Mouse (Mus musculus) cerebellum, postnatal 14 days (tissue): ENCODE measurements at regions not wholly inside any gene's neighbourhood (a gene's known extent, or its start where the extent isn't known, plus 50 kb on each side); places are given as distances from the start of the nearest gene placed in this dataset.
"Not testable (repeated sequence)": the region's sequence is repeated elsewhere in the genome, so short reads cannot be mapped to it uniquely, and the experiment has no call there.

Experiments
- DNase-seq, 2 experiments: peaks; one replicate each; pipeline ENCODE4 v3.0.0; 2021; ENCODE audit warnings: mixed read lengths in 2 of 2

DNA sequence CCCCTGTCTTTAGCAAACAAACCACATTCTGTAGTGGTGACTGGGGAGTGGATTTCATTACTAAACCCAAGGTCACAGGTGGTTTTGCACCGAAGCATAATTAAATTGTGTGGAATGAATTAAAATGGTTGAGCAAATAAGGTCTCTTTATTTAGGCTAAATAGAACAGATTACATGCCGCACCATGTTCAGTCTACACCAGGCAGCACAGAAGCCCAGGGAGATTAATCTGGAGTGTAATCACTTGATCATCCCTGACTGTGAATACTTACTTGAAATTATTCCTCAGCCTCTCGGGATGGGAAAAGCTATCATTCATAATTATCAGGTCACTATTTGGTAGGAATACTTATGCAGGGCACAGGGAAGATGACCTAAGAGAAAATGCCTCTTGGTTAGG lies 1293.3 kb upstream of the Sel1l start:
- no peak for DNase-seq

DNA sequence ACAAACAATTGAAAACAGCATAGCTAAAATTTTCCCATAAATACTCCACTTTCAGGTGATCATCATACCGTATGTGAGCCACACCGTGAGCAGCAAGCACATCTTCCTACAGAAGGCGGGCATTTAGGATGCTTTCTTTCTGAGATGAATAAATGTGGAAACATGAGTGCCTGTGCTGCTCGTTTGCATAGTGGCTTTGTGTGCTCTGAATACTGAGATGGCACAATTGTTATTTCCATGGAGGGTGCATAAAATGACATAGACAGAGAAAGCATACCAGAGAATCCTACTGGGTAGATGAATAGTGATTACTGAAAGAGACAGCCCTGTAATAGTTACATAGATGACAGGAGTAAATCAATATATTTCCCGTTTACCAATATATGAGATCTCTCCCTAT lies 1287.4 kb upstream of the Sel1l start:
- no peak for DNase-seq

DNA sequence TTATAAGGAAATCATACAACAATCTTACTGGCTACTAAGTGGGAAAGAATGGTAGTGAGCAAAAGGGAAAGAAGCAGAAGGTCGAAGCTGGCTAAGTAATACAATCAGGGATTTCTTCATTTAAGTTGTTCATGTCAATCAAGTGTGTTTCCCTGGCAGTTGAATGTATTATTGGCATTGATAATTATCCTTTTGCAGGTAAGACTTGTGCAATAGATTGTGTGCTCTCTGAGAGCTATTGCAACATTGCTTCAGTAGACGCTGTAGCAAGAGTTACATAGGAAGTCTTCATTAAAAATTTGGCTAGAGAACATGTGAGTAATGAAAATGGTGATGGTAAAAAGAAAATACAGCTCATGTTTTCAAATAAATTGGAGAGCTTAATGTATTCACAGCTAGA lies 1273.3 kb upstream of the Sel1l start:
- no peak for DNase-seq

DNA sequence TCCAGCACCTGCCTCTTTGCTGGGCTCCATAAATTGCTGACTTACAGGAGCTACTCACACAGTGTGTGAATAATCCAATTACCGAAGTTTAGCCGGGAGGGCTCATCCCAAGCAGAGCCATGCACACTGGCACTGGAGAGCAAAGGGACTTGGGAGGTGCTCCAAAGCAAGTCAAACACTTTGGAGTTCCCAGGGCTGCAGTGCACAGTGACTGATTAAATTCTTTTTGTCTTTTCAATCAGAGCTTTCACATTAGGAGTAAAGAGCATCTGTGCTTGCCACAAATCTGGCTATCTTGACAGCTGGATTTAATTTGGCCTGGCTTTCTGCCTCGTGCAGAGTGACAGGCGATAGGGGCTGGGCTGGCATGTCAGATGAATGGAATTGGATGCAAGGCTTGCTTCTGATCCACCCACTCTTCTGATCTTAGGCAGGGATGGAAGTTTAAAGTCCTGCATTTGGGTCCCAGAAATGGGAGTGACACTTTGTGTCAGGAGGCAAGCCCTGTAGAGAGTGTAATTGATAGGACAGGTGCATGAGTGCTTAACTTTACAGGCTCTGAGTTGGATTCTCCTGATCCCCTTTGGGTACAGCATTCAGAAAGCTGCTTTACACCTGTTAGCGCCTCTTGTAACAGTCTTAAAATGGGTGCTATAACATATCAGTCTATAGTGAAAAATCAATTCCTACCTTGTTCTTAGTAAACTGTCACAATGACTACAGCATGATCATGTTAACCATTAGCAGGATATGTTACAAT lies 1239.3 kb upstream of the Sel1l start:
- DNase-seq, result no peak

DNA sequence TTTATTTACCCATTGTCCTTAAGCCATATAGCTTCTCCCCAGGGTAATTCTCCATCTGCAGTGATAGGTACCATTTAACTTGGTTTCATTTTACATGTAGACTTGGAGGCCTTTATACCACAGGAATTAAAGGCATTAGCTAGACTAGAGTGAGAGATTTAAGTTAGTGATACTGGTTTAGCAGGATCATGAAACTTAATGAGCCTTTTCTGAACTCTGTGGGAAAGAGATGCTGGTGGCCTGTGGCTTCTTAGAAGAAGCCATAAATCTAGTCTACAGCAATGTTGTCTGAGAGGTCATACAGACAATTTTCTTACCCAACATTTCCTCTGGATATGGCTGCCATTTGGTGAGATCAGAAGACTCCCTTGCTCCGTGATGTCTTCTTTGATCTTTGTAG lies 1214.9 kb upstream of the Sel1l start:
- DNase-seq, result no peak

DNA sequence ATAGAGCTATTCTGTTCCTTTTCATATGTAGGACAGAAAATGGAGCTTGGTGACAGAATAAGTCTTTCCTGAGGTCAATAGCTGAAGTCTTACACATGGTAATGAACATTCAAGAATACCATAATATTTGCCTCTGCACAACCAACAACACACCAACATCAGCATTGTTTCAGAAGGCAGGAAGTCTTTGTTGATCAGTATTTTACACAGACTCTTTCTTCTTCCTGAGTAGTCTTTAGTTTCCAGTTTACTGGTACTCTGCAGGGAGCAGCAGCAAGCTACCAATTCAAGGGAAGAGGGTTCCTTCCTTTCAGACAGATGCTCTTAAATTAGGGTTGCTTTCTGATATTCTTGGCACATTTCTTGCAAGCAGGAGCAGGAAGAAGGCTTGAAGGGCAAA lies 1170.7 kb upstream of the Sel1l start:
- DNase-seq, result no peak

DNA sequence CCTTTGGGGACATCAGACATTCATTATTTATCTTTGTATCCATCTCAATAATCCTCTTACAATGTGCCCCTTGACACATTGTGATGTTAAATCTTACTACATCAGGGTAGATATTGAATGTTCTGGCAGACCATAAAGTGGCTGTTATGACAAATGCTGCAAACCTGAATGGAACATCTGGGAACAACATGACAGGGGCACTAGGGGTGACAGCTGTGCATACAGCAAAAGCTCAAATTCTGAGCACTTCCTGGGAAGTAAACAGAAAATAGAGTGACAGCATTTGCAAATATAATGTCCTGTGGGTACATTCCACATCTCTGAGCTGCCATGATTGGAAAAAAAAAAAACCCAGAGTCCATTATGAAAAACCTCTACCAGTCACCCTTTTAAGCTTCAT lies 1162.6 kb upstream of the Sel1l start:
- no peak for DNase-seq

DNA sequence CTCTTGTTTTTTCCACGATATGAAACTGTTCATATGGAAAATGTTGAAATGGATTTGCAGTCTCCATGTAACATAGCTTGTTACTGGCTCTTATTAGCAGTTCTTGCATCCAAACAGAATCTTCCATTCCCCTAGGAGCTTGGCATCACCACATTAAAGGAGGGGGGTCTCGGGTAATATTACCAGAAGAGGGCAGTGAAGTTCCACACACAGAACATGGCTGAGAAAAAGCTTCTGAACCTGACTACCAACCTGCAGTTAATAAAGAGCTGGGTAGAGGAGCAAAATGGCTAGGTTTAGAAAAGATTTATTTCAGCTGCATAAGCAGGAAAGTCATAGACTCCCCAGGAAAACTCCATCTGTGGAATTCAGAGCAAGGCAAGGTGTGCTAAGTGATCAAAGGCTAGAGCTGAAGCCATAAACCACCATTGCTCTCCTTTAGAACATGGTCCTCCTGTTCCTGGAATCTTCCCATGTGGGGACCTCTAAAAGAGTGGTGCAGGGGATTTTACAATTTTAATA lies 1157.9 kb upstream of the Sel1l start:
- peak; percentile 10 to 15 for DNase-seq

DNA sequence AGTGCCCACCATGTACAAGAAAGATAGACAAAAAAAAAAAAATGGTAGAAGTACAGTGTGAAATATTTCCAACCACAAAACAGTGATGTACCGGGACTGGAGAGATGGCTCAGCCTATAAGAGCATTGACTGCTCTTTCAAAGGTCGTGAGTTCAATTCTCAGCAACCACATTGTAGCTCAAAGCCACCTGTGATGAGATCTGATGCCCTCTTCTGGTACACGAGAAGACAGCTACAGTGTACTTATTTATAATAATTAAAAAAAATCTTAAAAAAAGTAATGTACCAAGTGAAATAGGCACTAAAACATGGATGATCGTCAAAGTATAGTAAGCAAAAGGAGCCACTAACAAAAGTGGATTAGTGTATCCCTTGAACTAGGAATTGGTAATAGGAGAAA lies 1154.2 kb upstream of the Sel1l start:
- no peak for DNase-seq

DNA sequence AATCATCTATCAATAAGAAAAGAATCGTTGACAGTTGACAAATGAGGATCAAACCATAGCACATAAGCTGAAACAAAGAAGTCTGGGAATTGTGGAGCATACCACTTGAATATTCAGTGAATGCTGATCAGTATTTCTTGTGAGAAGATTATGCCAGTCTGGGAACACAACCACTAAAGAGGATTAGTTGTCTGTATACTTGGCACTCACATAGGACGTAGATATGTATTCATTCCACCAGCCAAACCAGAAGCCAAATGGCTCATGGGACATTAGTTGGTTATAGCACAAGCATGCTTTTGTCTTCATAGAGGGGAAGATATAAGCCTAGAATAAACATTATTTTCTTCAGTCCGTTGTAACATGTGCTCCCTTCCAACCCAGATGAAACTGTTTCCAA lies 1126.7 kb upstream of the Sel1l start:
- DNase-seq, result no peak

DNA sequence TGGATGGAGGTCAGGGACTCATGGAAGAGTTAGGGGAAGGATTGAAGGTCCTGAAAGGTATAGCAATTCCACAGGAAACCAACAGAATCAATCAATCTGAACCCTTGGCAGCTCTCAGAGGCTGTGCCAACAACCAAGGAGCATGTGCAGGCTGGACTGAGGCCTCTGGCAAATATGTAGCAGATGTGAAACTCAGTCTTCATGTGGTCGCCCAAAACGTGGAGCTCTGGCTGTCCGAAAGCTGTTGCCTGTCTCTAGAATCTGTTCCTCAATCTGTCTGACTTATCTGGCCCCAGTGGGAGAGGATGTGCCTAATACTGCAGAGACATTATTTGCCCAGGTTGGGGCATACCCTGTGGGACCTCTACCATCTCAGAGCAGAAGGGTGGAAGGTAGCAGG lies 1095.4 kb upstream of the Sel1l start:
- DNase-seq, result no peak

DNA sequence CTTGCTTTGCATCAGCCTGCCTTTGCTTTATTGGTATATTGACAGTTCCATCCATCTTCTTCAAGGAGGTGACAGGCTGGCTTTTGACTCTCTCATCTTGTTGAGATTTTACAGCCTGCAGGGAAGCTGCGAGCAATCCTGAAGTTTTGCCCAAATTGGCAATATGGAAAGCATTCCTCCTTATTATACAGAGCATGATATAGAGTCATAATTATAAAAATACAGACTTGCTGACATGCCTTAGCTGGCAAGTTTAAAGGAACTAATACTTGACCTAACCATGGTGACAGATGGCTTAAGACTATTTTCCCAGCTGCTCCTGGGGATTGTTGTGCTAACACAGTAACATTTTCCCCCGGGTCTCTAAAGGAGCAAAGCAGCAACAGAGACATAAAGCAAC lies 1078.6 kb upstream of the Sel1l start:
- DNase-seq, result no peak

DNA sequence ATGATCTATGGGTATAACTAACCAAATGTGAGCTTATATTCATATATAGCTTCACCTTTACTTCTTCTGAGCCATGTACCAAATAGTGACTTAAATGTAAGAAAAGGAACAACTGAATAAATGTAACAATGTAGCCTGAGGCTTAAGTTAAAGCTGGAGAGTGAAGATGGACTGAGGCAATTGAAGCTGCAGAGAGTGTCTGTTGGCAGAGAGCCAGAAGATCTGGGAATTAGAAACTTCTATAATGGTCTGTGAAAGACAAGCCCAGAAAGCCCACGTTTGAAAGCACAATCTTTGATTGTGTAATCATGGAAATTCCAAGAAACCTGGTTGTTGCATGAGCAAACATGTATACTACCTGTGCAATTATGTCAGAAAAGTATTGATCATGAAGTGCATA lies 1078.0 kb upstream of the Sel1l start:
- peak; percentile 26 to 29 for DNase-seq

DNA sequence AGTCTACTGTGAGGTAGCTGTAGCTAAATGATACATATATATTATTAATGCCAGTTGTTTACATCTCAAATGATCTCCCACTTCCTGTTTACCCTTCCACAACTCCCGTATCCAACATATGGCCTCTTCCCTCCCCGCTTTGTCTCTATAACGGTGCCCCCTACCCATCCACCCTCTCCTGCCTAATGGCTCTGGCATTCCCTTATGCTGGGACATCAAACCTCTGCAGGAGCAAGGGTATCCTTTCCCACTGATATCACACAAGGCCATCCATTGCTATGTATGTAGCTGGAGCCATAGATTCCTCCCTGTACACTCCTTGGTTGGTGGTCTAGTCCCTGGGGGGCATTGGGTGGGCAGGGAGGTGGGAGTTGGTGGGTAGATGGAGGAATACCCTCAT lies 1071.0 kb upstream of the Sel1l start:
- DNase-seq, result no peak

DNA sequence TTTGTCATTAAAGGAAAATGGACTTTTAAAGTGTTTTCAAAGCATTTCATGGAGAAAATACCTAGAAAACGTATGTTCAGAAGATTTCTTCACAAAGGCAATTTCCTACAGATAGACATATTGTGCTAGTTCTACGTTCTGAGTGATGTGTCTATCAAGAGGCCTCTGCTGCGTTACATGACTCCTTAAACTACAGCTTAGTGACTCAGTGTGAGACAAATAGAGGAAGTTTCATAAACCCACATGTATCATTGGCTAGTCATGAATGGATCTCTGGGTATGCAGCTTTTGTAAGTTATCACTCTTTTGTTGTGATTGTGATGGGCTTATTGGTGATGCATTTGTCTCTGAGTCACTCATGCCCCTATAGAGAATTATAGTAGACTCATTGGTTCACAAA lies 1067.3 kb upstream of the Sel1l start:
- no peak for DNase-seq

DNA sequence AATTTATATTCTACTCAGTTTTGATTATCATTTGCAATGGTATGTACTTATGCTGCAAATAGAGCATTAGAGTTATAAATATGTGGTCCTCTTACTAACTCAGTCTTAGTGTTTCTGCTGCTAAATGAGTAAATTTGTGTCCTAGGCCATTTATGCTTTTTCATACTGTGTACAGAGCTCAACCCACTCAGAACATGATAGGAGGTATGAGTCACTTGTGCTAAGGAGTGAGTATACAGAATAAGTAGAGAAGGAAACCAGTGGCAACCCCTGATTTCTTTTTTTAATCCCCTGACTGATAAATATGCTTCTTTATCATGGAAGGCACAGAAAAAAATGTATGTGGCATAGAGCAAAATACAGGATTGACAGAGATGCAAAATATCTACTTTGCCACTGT lies 1066.8 kb upstream of the Sel1l start:
- DNase-seq, result no peak

DNA sequence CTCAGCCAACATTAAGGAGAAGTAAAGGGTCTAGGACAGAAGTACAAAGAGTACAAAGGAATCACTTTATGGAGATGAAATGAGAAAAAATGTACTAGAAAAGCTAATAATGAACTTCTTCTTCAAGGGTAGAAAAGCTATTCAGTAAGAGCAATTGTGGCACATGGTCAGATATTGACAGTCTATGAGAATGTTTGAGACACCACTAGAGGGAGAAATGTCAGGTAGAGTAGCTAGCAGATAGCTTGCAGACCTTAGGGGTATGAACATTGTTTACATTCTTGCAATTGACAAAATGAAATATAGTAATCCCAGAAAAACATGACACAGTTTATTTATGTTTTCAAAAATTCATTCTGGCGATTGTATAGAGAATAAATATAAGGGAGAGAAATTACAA lies 1066.2 kb upstream of the Sel1l start:
- DNase-seq, result no peak

DNA sequence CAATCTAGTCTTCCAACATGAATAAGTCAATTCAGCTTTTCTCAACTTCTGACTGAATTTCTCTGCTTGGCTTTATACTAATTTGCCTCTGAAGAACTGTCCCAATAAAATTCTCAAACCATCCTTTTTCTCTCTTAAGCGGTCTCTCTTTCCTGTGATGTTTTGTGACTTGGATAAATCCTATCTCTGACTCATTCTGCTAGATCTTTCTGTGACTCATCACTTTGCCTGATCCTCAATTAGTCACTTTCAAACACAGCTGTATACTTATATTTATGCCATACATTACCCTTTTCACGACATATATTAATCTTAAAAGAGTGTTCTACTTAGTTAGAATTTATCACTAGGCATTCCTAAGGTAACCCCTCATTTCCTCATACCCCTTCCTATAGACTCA lies 1055.4 kb upstream of the Sel1l start:
- DNase-seq, result no peak

DNA sequence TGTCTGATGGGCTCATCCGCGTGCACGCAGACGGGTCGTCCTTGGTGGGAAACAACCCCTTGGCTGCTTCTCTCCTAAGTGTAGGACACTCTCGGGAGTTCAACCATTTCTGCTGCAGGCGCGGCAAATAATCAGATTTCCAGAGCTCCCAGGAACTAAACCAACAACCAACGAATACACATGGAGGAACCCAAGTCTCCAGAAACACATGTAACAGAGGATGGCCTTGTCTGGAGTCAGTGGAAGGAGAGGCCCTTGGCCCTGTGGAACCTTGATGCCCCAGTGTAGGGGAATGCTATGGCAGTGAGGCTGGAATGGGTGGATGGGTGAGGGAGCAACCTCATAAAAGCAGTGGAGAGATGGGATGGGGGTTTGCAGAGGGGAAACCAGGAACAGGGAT lies 1043.4 kb upstream of the Sel1l start:
- DNase-seq, result no peak

DNA sequence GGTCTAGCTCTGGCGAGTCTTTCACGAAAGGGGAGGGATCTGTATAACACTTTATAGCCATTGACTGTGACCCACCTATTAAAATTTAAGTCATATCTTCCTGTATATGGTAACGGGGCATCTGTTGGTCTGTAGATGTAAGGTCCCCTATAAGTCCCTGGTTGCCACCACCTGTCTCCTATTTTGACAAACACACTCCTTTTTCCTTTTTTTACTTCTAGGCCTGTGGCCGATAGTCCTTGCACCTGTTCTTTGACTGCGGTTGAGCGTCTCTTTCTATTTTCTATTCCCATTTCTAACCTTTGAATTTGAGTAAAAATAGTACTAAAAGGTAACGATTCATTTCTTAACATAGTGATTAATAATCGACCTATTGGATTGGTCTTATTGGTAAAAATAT lies 1042.7 kb upstream of the Sel1l start:
- DNase-seq, result not testable (repeated sequence)

DNA sequence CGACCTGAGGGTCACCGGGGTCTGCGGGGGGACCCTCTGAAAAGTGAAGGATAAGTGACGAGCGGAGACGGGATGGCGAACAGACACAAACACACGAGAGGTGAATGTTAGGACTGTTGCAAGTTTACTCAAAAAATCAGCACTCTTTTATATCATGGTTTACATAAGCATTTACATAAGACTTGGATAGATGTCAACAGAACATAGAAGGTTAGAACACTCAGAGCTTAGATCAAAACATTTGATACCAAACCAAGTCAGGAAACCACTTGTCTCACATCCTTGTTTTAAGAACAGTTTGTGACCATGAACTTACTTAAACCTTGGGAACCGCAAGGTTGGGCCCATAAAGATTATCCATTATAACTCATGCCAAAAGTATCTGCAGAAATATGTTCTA lies 1042.2 kb upstream of the Sel1l start:
- not testable (repeated sequence) for DNase-seq

DNA sequence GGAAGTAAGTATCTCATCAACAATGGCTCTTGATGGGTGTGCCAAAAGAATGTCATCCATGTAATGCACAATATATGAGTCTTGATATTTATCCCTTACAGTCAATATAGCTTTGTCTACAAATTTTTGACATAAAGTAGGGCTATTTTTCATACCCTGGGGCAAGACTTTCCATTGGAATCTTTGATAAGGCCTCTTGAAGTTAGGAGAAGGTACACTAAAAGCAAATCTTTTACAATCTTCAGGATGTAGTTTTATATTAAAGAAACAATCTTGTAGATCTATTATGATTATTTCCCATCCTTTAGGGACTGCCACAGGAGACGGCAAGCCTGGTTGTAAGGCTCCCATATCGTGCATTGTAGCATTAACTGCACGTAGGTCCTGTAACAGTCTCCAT lies 1038.8 kb upstream of the Sel1l start:
- no peak for DNase-seq

DNA sequence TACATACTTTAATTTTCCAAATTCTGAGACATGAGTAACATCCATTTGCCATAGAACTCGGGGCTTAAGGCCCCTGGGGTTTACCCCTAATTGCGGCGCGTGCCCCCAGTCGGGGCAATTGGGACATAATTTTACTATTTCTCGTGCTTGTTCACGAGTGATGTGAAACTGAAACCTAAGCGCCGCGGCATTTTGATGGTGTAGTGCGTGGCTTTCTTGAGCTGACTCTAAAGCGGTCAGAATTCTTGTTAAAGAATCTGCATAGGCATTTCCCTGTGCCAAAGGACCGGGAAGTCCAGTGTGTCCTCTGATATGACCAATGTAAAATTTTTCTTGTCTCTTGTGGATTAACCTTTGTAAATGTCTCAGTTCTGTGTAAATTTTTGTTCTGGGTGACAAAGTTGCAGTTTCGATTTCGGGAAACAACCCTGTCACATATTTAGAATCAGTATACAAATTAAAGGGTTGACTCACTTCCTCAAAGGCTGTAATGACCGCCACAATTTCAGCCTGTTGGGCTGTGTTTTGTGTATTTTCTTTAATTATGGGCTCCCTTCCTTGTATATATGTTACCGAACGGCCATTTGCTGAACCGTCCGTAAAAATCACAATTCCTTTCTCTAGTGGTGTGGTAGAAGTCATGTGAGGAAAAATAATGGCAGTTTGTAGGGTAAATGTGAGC lies 1037.6 kb upstream of the Sel1l start:
- DNase-seq, result not testable (repeated sequence)

DNA sequence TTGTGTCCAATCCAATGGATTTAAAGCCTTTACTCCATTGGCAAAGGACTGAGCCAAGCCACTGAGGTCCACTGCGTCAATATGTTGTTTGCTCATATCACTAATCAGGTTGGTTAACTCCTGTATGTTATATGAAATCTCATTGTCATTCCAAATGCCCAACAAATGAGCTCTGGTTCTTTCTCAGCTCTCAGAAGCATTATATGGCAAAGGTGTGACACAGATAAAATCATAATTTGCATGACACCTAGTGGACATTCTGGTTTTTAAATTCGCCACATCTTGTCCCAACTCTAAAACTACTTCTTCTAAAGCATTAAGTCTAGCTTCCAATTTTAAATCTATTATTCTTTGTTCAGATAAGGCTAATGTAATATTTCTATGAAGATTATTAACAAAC lies 1035.1 kb upstream of the Sel1l start:
- not testable (repeated sequence) for DNase-seq

DNA sequence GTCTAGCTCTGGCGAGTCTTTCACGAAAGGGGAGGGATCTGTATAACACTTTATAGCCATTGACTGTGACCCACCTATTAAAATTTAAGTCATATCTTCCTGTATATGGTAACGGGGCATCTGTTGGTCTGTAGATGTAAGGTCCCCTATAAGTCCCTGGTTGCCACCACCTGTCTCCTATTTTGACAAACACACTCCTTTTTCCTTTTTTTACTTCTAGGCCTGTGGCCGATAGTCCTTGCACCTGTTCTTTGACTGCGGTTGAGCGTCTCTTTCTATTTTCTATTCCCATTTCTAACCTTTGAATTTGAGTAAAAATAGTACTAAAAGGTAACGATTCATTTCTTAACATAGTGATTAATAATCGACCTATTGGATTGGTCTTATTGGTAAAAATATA lies 1034.1 kb upstream of the Sel1l start:
- DNase-seq, result not testable (repeated sequence)
